Mouse (Mus musculus) mature B cell (primary cell): ENCODE data around the gene Podn.

Experiments
- in situ Hi-C: fragments of 300-500 bp; cut with MboI; formaldehyde crosslinking; loops from 2 replicates; pipeline ENCODE4 v1.14.3; 2019

Podn gene

DNA sequence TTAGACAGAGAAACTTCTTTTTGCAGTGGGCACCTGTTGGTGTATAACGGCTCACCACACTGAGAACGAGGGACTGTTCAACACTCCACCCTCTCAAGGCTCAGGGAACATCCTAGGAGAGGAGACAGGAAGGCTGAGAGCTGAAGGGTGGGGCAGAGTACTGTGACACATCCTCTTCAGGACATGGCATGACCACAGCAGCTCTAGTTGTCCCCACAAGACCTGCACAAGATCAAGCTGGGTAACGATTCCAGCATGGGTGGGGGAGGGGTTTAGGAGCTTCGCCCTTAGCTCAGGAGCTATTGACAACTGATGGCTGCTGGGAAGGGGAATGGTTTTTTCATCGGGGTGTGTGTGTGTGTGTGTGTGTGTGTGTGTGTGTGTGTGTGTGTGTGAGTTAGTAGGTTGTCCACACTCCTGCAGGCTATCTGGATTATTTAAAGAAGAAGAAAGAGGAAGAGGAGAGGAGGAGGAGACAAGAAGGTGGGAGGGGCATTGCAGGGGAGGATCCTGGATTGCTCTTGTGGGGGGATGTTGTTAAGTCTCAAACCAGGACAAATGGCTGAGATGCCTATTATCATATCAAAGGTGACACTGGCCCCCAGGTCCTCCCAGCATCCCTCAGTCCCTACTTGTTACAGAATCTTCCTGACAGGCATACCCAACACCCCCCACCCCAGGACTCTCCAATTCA lies 129.7 kb downstream of the Podn start:
- in situ Hi-C loops = no loop called here
